Mouse (Mus musculus) layer of hippocampus, postnatal 25 days (tissue): Measurements from ENCODE around the gene Dapl1. TPM values are rescaled to one million over a fixed set of nuclear protein-coding genes. Genes with fewer than 3 reads are reported as not detected.

Source experiments
- DNase-seq, 2 experiments: peaks; one replicate each; pipeline ENCODE4 v3.0.0; 2022; ENCODE audit warnings: mixed read lengths in 2 of 2, low spot score in 1 of 2; ENCODE audit errors: extremely low spot score in 1 of 2
- total RNA-seq, 2 experiments: library from RNA; stranded (reverse); gene quantifications; 2 replicates each; pipeline ENCODE4 v1.2.3; 2021

The Dapl1 gene
- total RNA-seq, 2 experiments from 2014 or later, result not detected

- no peak for DNase-seq
Observed at GRCm38 (mm10) chr2:59471051-59471948, 13.2 kb upstream of the Dapl1 start.

DNA sequence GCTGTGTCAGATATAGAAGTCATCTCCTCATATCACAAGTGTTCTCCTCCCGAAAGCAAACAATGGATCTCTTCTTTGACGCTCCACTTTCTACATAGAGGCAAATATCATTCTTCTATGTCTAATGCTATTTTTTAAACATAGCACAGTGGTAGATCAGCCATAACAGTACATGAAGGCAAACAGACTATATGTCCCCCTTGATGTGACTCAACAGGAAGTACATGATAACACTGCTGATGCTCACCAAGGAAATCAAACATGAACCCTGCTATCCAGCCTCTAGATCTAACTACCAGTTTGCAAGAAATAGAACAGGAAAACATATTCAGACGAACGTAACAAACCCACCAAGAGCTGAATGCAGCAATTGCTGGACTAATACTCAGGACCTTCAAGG is 10.1 kb upstream of the Dapl1 start:
- DNase-seq, result no peak

GRCm38 (mm10) chr2:59485080-59485479 is 627 bp downstream of the Dapl1 start:
- no peak for DNase-seq

DNA sequence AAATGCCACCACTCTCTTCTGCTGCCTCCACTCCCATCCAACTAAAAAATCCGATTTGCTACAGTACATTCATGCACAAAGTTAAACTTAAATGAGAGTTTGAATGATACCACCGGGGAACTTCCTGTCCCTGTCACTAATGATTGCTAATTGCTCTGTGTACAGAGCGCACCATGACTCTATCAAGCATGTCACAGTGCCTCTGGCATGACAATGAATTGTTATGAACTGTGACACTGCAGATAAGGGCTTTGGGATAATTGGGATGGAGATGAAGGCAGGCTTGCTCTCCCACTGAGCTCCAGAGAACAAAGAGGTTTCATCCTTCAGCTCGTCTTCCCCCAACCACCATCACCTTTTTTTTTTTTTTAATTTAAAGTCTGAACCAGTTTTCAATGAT is 1.2 kb downstream of the Dapl1 start:
- no peak for DNase-seq

GRCm38 (mm10) chr2:59486196-59486845 is 1.9 kb downstream of the Dapl1 start:
- no peak for DNase-seq

DNA sequence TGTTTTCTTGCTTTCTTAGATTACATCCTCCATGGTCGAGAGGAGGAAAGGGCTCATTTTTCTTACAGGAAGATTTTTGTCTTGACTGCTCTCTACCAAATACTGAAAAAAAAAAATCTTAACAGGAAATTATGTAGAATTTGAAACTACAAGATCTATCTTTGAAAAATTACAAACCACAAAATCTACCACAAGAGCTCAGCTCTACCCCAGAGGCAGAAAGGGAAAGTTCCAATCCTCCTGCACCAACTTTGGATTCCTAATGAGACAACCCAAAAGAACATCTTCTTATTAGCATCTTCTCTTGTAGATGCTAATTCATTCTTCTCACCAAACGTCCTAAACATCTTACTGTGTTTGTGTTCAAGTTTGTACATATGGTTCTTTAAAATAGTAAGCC is 3.8 kb downstream of the Dapl1 start:
- DNase-seq, result no peak

GRCm38 (mm10) chr2:59490353-59490752 is 5.9 kb downstream of the Dapl1 start:
- DNase-seq, result no peak

DNA sequence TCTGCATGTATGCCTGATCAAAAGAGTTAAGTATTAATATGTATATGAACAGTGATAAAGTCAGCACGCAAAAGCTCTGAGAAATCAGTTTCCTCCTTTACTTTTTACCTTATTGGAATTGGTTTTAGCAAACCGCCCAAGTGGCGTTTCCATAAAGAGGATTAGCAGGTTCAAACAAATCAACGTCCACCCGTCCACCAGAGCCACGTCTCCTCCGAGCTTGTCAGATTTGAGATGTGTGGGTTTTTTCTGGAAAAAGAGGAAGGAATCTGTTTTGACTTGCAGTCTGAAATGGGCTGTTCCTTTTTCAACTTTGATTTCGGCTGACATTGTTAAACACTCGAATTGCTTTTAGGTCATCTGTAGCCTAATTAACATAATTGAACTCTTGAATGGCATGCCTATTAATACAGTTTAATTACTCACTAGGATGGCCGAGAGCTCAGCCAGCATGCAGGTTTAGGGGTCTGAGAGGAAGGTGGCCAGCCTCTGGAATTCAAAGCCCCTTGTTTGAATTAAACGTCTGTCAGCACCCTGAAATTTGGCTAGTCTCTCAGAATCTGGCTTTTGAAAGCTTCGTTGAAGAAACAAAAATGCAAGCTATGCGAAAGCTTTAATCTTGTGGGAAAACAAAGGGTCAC is 9.1 kb downstream of the Dapl1 start:
- DNase-seq, result no peak

DNA sequence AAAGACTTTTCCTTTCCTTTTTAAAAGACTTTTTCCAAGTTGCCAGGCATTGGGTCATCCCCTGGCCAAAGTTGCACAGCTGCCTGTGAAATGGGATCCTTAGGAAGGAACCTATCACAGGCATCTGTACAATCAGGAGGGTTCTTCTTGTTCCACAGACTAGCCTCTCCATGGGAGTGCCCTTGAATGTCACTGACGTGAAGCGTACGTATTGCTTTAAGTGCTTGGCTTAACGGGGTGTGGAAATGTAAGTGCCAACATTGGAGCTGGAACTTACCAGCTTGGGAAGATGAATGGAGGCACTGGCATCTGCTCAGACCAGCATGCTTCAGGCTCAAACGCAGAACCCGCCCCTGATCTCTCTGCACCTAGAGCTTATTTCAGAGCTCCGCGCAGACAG is 14.7 kb downstream of the Dapl1 start:
- DNase-seq, result no peak

DNA sequence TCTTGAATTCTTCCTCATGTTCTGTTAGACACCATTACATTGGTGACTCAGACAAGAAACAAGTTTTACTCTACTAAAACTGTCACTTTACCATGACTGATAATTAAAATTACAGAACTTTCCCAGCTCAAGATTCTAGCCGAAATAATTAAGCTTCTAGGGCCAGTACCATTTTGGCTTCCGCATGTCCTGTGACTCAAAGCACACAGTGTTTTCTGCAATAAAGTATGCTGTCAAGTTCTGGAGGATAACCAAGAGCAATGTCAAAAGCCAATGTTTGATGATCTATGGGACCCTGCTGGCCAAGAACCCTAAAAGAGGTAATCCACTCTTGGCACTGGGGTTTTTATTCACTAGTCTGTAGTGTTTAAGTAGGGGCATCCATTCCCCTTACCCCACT is 15.3 kb downstream of the Dapl1 start:
- no peak for DNase-seq

GRCm38 (mm10) chr2:59509061-59509460 is 24.6 kb downstream of the Dapl1 start:
- no peak for DNase-seq

DNA sequence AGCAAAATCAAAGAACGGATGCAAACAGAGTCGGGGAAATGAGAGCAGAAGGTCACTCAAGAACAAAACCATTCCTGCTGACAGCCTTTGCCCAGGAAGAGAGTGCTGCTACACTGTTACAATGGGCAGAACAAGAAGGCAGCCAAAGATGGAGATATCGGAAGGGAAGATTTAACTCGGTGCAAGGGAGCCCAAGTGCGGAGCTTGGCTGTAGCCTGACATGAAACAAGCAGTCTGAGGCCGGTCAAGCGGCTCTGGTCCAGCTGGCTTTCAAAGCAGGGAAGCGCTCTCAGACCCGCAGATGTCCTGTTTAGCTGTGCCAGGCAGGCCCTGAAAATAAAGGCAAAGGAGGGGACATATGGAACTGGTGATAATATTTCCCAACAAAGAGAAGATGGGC is 26.0 kb downstream of the Dapl1 start:
- DNase-seq, result no peak

- no peak for DNase-seq
Observed at GRCm38 (mm10) chr2:59510882-59511281, 26.4 kb downstream of the Dapl1 start.

- DNase-seq, result no peak
Observed at GRCm38 (mm10) chr2:59520663-59521062, 36.2 kb downstream of the Dapl1 start.

DNA sequence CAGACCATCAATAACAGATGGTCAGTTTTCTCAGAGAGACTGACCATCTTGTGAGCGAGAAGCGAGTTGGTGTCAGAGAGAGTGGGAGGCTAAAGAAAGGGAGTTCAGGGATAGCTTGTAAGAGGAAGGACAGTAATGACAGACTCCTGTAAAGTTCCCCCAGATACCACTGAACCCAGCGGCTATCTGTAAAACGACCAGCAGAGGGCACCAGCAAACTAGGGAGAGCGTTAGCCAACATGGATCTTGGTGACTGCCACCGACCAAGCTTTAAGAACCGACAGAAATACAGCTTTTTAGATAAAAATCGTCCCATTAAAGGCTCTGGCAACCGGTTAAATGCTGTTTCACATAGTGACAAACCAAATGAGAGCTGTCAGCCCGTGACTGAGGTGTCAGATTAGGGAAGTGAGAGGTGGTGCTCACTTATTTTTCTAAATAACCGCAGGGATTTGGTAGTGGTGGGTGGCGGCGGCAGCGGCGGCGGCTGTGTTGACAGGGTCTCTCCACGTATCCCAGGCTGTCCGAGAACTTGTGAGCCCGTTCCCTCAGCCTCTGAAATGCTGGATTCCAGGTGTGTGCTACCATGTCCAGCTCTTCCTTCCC is 37.7 kb downstream of the Dapl1 start:
- DNase-seq, result peak; percentile 68 to 90

DNA sequence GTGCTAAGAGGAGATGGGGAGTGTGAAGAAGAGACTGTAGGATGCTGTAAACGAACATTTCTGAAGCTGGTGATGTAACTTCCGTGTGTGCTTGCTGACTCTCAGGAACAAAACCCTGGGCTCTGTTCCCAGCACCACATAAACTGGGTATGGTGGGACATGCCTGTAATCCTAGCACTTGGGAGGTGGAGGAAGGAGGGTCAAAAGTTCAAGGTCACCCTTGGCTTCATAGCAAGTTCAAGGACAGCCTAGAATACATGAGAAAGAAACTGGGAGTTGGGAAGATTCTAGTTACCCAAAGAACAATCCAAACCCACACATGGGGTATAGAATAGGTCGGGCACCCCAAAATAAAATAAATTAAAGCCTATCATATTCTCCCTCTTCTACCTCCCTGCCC is 39.1 kb downstream of the Dapl1 start:
- no peak for DNase-seq

DNA sequence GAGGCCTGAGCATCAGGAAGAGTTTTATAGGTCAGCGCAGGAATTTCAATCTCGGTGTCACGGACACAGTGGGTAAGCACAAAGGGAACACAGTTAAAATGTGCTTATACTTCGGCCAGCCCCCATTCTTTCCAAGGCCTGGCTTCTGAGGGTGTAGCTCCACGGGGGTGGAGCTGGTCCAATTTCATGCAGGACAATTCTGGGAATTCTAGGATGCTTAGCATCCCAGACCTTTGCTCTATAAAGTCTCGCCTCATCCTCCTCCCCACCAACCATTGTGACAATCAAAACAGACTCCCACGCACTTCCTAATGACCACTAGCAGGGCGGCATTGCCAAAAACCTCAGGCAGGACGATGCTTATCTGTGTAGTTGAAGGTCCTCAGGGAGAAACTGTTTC is 42.4 kb downstream of the Dapl1 start:
- no peak for DNase-seq

DNA sequence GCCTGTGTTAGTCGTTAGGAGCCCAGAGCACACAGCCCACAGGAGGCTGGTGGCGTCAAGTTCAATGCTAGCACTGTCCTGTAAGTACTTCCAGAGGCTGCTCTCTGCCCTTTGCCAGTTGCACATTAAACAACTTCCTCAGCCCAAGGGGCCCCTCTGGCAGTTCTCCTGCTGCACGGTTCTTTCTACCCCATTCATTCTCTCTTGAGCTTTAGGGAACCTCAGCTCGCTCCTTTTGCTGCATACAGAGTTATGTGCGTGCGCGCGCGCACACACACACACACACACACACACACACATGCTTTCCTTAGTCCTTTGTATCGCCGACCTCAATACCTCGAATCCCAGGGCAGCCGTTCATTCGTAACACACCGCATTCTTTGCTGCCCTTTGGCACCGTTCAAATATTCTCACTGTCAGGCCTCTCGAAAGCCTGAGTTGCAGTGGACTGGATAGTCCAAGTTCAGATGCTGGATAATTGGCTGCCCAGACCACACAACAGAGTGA is 45.2 kb downstream of the Dapl1 start:
- no peak for DNase-seq

- no peak for DNase-seq
Observed at GRCm38 (mm10) chr2:59530811-59531210, 46.4 kb downstream of the Dapl1 start.

DNA sequence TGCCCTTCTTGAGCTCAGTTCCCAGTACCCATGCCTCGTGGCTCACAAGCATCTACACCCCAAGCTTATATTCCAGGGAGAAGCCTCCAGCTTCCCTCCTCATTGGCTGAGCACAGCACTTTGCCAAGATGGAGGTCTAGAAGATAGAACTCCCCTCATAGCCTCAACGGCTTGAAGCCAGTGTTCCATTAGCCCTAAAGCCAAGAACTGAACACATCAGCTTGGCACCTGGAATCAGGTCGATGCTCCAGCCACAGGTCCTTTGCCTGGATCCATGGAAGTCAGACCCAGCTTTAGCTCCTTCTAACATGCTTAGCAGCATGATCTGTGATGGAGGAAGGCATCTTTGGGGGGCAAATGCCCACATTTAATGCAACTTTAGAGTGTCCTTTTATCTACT is 48.5 kb downstream of the Dapl1 start:
- no peak for DNase-seq

DNA sequence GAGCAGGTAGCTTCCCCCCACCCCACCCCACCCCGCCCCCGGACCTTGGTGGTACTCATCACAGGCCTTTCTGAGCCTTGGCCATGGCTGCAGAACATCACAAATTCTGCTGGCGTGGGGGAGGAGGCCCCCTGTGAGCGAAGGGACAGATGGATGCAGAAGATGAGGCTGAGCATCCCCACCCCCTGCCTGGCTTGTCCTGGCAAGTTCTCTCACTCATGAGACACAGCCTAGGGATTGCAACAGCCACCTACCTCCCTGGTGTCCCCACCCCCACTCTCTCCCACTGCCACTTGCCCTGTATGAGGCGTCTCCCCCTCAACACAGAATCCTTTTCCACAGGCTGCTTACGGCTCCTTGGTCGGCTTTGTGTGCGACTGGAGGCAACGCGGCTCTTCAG is 49.1 kb downstream of the Dapl1 start:
- no peak for DNase-seq
